Mouse (Mus musculus) brain, embryonic 14.5 days (tissue): ENCODE measurements at regions not wholly inside any gene's neighbourhood (a gene's known extent, or its start where the extent isn't known, plus 50 kb on each side); places are given as distances from the start of the nearest gene placed in this dataset.

Source experiments
- CTCF ChIP-seq: fragments of 200-500 bp; IDR thresholded peaks from 2 replicates; pipeline ENCODE4 v1.5.1; 2012; ENCODE audit warnings: inconsistent platforms, mild to moderate bottlenecking, moderate library complexity, borderline replicate concordance; ENCODE audit not compliant: insufficient read depth, insufficient read length; ENCODE audit errors: extremely low read depth
- POLR2A ChIP-seq: fragments of 200-500 bp; IDR thresholded peaks from 2 replicates; pipeline ENCODE4 v1.6.1; 2012; ENCODE audit warnings: mild to moderate bottlenecking, inconsistent platforms, borderline replicate concordance; ENCODE audit not compliant: poor library complexity, insufficient read depth, insufficient read length, severe bottlenecking; ENCODE audit errors: extremely low read depth

DNA sequence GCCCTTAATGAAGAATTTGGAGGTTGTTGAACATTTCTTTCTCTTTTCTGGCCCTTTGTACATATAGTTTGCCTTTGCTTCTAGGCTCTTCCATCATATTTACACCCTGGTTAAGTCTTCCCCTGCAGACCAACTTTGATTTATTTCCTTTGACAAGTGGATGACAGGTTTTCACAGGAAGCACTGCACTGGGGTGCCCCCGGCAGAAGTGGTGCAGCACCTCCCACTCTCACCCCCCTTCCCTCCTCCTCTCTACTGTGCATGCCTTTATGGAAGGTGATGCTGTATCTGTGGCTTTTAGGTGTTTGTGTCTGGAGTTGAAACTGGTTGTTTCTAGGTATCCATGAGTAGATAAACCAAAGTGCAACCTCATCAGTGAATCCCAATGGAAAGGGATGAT lies 518.2 kb upstream of the Nr5a2 start:
- TF ChIP-seq CTCF (no peak), POLR2A (no peak)
